Mouse (Mus musculus) layer of hippocampus, adult 2 months (tissue): ENCODE results near the gene Atp10a. TPM values are rescaled to one million over a fixed set of nuclear protein-coding genes. Genes with fewer than 3 reads are reported as not detected.
A peak's percentile ranks its signal among the peaks of the same experiment; 100 is the strongest.

Experiments
- DNase-seq, 2 experiments: peaks; one replicate each; pipeline ENCODE4 v3.0.0; 2022; ENCODE audit warnings: low spot score in 2 of 2
- H3K27ac ChIP-seq: fragments of 200-600 bp; 2 replicates; pipeline ENCODE4 v1.8.1; 2022
- H3K4me3 ChIP-seq: fragments of 200-600 bp; 2 replicates; pipeline ENCODE4 v1.8.1; 2022; ENCODE audit warnings: mild to moderate bottlenecking
- CTCF ChIP-seq: fragments of 200-600 bp; conservative IDR thresholded peaks from 2 replicates; pipeline ENCODE4 v1.8.1; 2022; ENCODE audit warnings: antibody characterized with exemption, mild to moderate bottlenecking, moderate library complexity
- total RNA-seq, 2 experiments: library from RNA; stranded (reverse); gene quantifications; 2 replicates each; pipeline ENCODE4 v1.2.3; 2021

Gene Atp10a
- total RNA-seq, 2 experiments from 2014 or later = 7.5 to 8.4 TPM

GRCm38 (mm10) chr7:58695661-58696060, 39.7 kb downstream of the Atp10a start:
- Histone ChIP-seq H3K4me3 (no peak overlapping the region), H3K27ac (no peak overlapping the region)
- DNase-seq = no peak
- TF ChIP-seq CTCF = no peak

- Histone ChIP-seq H3K4me3 (no peak overlapping the region), H3K27ac (no peak overlapping the region)
- TF ChIP-seq CTCF = no peak
- no peak for DNase-seq
Measured at GRCm38 (mm10) chr7:58697092-58697491, 41.1 kb downstream of the Atp10a start.

- no peak overlapping the region for H3K27ac ChIP-seq
- DNase-seq = no peak
- peak; percentile 53 for TF ChIP-seq CTCF
- no peak overlapping the region for H3K4me3 ChIP-seq
Measured at GRCm38 (mm10) chr7:58698738-58699442, 42.9 kb downstream of the Atp10a start.

GRCm38 (mm10) chr7:58701311-58701710, 45.3 kb downstream of the Atp10a start:
- no peak overlapping the region for H3K27ac ChIP-seq

DNA sequence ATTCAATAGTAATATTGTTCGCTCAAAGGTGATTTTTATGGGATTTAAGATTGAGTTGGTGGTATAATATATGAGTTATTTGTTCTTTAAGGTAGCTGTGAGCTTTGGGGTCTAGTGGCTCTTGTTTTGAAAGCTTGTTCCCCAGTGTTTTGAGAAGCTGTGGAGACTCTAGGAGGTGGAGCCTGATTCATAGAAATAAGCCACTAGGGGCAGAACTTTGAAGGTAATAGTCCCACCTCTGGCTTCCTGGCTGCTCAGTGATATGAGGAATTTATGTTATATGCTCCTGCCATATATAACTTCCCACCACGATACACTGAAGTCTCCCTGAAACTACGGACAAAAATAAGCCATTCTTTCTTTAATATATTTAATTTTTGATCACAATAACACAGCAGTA, 49.2 kb downstream of the Atp10a start:
- peak; percentile 25; the same call in 1 of the 2 replicates for TF ChIP-seq CTCF
- DNase-seq = no peak
- Histone ChIP-seq H3K27ac (no peak overlapping the region), H3K4me3 (no peak overlapping the region)

More at GRCm38 (mm10) chr7:58701311-58701710, 45.3 kb downstream of the Atp10a start:
- no peak overlapping the region for H3K4me3 ChIP-seq
- TF ChIP-seq CTCF = no peak
- DNase-seq = no peak

GRCm38 (mm10) chr7:58709306-58709705, 53.3 kb downstream of the Atp10a start:
- Histone ChIP-seq H3K4me3 (no peak overlapping the region), H3K27ac (no peak overlapping the region)
- DNase-seq = no peak
- TF ChIP-seq CTCF = no peak

GRCm38 (mm10) chr7:58710312-58710711, 54.3 kb downstream of the Atp10a start:
- DNase-seq = no peak
- Histone ChIP-seq H3K4me3 (no peak overlapping the region), H3K27ac (peak overlapping the region; percentile 65; the same call in 1 of the 2 replicates)
- no peak for TF ChIP-seq CTCF

DNA sequence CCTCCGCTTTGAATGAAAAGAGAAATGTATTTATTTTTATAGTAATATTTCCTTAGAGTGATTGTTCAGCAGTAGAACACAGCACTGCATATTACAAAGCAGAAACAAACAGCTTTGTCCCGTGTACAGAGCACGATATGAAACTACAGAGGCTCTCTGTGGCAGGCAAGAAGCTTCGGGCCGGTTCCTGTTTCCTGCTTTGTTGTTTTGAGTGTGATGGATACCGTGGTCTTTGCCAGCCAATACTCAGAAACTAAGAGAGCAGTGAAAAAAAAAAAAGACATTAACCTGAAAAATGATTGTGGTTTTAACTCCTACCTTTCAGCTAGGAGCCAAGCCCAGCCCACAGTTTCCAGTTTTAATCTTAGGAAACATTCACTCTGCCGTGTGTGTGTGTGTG, 55.8 kb downstream of the Atp10a start:
- no peak overlapping the region for H3K4me3 ChIP-seq
- no peak for DNase-seq
- TF ChIP-seq CTCF = no peak
- H3K27ac ChIP-seq = no peak overlapping the region

GRCm38 (mm10) chr7:58715576-58716144, 59.7 kb downstream of the Atp10a start:
- DNase-seq = no peak
- H3K27ac ChIP-seq = peak overlapping the region; percentile 29; the same call in 1 of the 2 replicates

DNA sequence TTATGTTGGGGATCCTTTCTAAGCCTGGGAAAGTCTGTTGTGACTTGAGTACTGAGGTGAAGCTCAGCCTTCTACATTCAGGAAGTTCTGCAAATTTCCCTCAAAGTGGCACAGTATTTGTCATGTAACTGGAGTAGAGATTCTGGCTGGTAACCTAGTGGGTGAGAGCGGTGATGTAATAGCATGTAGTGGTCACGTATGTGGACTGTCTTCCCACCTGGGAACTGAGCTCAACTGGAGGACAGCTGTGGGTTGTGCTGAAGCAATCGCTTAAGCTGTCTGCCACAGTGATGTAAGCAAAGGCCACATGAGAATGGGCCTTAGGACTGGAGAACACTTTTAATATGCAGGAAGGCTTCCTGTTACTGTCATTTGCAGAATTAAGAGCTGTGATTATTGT, 60.7 kb downstream of the Atp10a start:
- TF ChIP-seq CTCF = no peak
- DNase-seq = no peak
- H3K27ac ChIP-seq = no peak overlapping the region
- no peak overlapping the region for H3K4me3 ChIP-seq

More at GRCm38 (mm10) chr7:58715576-58716144, 59.7 kb downstream of the Atp10a start:
- H3K4me3 ChIP-seq = no peak overlapping the region
- no peak for TF ChIP-seq CTCF

- peak overlapping the region; percentile 18; the same call in 1 of the 2 replicates for H3K27ac ChIP-seq
Measured at GRCm38 (mm10) chr7:58718556-58718955, 62.6 kb downstream of the Atp10a start.

GRCm38 (mm10) chr7:58719218-58719938, 63.4 kb downstream of the Atp10a start:
- Histone ChIP-seq H3K27ac (peak overlapping the region; percentile 1; the same call in 1 of the 2 replicates), H3K4me3 (no peak overlapping the region)
- no peak for TF ChIP-seq CTCF
- DNase-seq = no peak

More at GRCm38 (mm10) chr7:58718556-58718955, 62.6 kb downstream of the Atp10a start:
- H3K4me3 ChIP-seq = no peak overlapping the region
- no peak for DNase-seq
- TF ChIP-seq CTCF = no peak

DNA sequence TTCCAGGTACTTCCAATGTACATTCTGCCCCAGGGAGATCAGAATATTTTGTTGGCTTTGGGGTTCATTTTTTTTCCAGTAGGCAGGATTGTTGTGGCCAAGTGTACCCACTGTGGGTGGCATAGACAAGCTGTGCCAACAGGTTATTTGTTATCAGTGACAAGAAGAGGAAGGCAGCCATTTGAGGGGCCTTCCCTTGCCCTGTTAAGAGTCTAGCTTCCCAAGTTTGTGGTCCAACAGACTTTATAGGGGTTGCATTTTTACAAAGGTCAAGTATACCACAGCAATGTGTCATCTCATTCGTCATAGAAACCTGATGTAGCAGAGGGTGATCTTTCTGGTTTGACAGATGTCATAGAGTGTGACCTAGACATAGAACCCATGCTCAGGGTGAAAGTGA, 66.3 kb downstream of the Atp10a start:
- Histone ChIP-seq H3K27ac (peak overlapping the region; percentile 63), H3K4me3 (no peak overlapping the region)
- no peak for TF ChIP-seq CTCF
- DNase-seq = no peak
